Mouse (Mus musculus): ENCODE data around the gene Akap1.

Akap1 gene

GRCm38 (mm10) chr11:88842315-88842975 is 21.9 kb downstream of the Akap1 start:
- no peak for DNase-seq (ENCODE audit: low read depth, low spot score)

GRCm38 (mm10) chr11:88841406-88841805 is 23.0 kb downstream of the Akap1 start:
- DNase-seq (ENCODE audit: low read depth, low spot score): peak; percentile 79

GRCm38 (mm10) chr11:88840724-88841350 is 23.5 kb downstream of the Akap1 start:
- DNase-seq (ENCODE audit: low read depth, low spot score): no peak

GRCm38 (mm10) chr11:88840292-88840691 is 24.1 kb downstream of the Akap1 start:
- DNase-seq (ENCODE audit: low read depth, low spot score): no peak

- DNase-seq (ENCODE audit: low read depth, low spot score): no peak
Measured at GRCm38 (mm10) chr11:88839379-88839778, 25.0 kb downstream of the Akap1 start.

GRCm38 (mm10) chr11:88838630-88839029 is 25.8 kb downstream of the Akap1 start:
- DNase-seq (ENCODE audit: low read depth, low spot score): no peak

GRCm38 (mm10) chr11:88834606-88835005 is 29.8 kb downstream of the Akap1 start:
- no peak for DNase-seq (ENCODE audit: low read depth, low spot score)

- no peak for DNase-seq (ENCODE audit: low read depth, low spot score)
Measured at GRCm38 (mm10) chr11:88834134-88834533, 30.3 kb downstream of the Akap1 start.

GRCm38 (mm10) chr11:88833099-88833498 is 31.3 kb downstream of the Akap1 start:
- no peak for DNase-seq (ENCODE audit: low read depth, low spot score)

- no peak for DNase-seq (ENCODE audit: low read depth, low spot score)
Measured at GRCm38 (mm10) chr11:88830257-88830804, 34.1 kb downstream of the Akap1 start.

- DNase-seq (ENCODE audit: low read depth, low spot score): no peak
Measured at GRCm38 (mm10) chr11:88828528-88828927, 35.9 kb downstream of the Akap1 start.

GRCm38 (mm10) chr11:88825909-88826308 is 38.5 kb downstream of the Akap1 start:
- no peak for DNase-seq (ENCODE audit: low read depth, low spot score)

- DNase-seq (ENCODE audit: low read depth, low spot score): peak; percentile 67
Measured at GRCm38 (mm10) chr11:88822991-88823390, 41.4 kb downstream of the Akap1 start.

GRCm38 (mm10) chr11:88822526-88822925 is 41.9 kb downstream of the Akap1 start:
- DNase-seq (ENCODE audit: low read depth, low spot score): no peak

- no peak for DNase-seq (ENCODE audit: low read depth, low spot score)
Measured at GRCm38 (mm10) chr11:88820742-88821576, 43.4 kb downstream of the Akap1 start.

GRCm38 (mm10) chr11:88820253-88820652 is 44.1 kb downstream of the Akap1 start:
- DNase-seq (ENCODE audit: low read depth, low spot score): no peak

- no peak for DNase-seq (ENCODE audit: low read depth, low spot score)
Measured at GRCm38 (mm10) chr11:88817061-88817460, 47.3 kb downstream of the Akap1 start.

- no peak for DNase-seq (ENCODE audit: low read depth, low spot score)
Measured at GRCm38 (mm10) chr11:88803231-88804010, 61.0 kb downstream of the Akap1 start.

GRCm38 (mm10) chr11:88796207-88796606 is 68.2 kb downstream of the Akap1 start:
- DNase-seq (ENCODE audit: low read depth, low spot score): no peak

GRCm38 (mm10) chr11:88789893-88790292 is 74.5 kb downstream of the Akap1 start:
- no peak for DNase-seq (ENCODE audit: low read depth, low spot score)

GRCm38 (mm10) chr11:88786816-88787215 is 77.6 kb downstream of the Akap1 start:
- no peak for DNase-seq (ENCODE audit: low read depth, low spot score)

All from skeletal muscle tissue, adult 2 months (tissue).